Mouse (Mus musculus) heart, adult 2 months (tissue): ENCODE results near the gene Abhd4. TPM values are rescaled to one million over a fixed set of nuclear protein-coding genes. Genes with fewer than 3 reads are reported as not detected.
A peak's percentile ranks its signal among the peaks of the same experiment; 100 is the strongest.

ENCODE experiments used
- DNase-seq, 2 experiments: peaks; one replicate each; pipeline ENCODE4 v3.0.0; 2021
- H3K27ac ChIP-seq: fragments of 200-600 bp; 2 replicates; pipeline ENCODE4 v1.8.1; 2022
- H3K27me3 ChIP-seq: fragments of 200-500 bp; 2 replicates; pipeline ENCODE4 v1.6.1; 2012; ENCODE audit warnings: mild to moderate bottlenecking, low read length, inconsistent platforms, mixed read lengths; ENCODE audit not compliant: control insufficient read depth, insufficient read depth
- H3K36me3 ChIP-seq: fragments of 200-500 bp; 2 replicates; pipeline ENCODE4 v1.6.1; 2012; ENCODE audit warnings: low read length, inconsistent platforms; ENCODE audit not compliant: control insufficient read depth, insufficient read depth
- H3K4me1 ChIP-seq: fragments of 200-500 bp; 2 replicates; pipeline ENCODE4 v1.6.1; 2011; ENCODE audit warnings: low read length; ENCODE audit not compliant: control insufficient read depth, insufficient read depth
- H3K4me3 ChIP-seq: fragments of 200-600 bp; 2 replicates; pipeline ENCODE4 v1.8.1; 2022
- H3K79me2 ChIP-seq: fragments of 200-500 bp; replicated peaks from 2 replicates; pipeline ENCODE4 v1.6.1; 2012; ENCODE audit warnings: mild to moderate bottlenecking, inconsistent platforms, low read length, moderate library complexity, mixed read lengths; ENCODE audit not compliant: control insufficient read depth, insufficient read depth
- H3K9ac ChIP-seq: fragments of 200-500 bp; 2 replicates; pipeline ENCODE4 v1.6.1; 2012; ENCODE audit warnings: low read depth, mild to moderate bottlenecking, control low read depth, inconsistent platforms, low read length, mixed read lengths
- CTCF ChIP-seq: fragments of 200-600 bp; IDR thresholded peaks from 2 replicates; pipeline ENCODE4 v1.8.1; 2022; ENCODE audit warnings: antibody characterized with exemption, mild to moderate bottlenecking, moderate library complexity
- EP300 ChIP-seq: fragments of 200-500 bp; IDR thresholded peaks from 2 replicates; pipeline ENCODE4 v1.6.1; 2011; ENCODE audit warnings: low read depth, low read length, control low read depth; ENCODE audit not compliant: insufficient read depth
- POLR2A ChIP-seq: fragments of 200-500 bp; IDR thresholded peaks from 2 replicates; pipeline ENCODE4 v1.6.1; 2011; ENCODE audit warnings: mild to moderate bottlenecking, low read depth, low read length, control low read depth; ENCODE audit not compliant: insufficient read depth
- WGBS: fragments of 180-500 bp; shearing (Covaris S2); methylation state at CpG from one replicate; pipeline ENCODE4 v1.1.7; 2018; 5-methylcytosine and 5-hydroxymethylcytosine counted together
- intact Hi-C: fragments of 180-260 bp; cut with DNase I; formaldehyde crosslinking; loops from one replicate; pipeline ENCODE4 v1.15.1; 2025
- polyA plus RNA-seq: library from polyadenylated mRNA; depleted of rRNA; stranded (reverse); fragments of >200 nt; gene quantifications from 2 replicates; pipeline ENCODE4 v1.2.3, GENCODE M21; 2012
- total RNA-seq, 2 experiments: library from RNA; stranded (reverse); gene quantifications; 2 replicates each; pipeline ENCODE4 v1.2.3; 2021

Gene Abhd4
- total and polyA plus RNA-seq, 3 experiments = 39.2 to 50.2 (median 41.8) TPM

DNA sequence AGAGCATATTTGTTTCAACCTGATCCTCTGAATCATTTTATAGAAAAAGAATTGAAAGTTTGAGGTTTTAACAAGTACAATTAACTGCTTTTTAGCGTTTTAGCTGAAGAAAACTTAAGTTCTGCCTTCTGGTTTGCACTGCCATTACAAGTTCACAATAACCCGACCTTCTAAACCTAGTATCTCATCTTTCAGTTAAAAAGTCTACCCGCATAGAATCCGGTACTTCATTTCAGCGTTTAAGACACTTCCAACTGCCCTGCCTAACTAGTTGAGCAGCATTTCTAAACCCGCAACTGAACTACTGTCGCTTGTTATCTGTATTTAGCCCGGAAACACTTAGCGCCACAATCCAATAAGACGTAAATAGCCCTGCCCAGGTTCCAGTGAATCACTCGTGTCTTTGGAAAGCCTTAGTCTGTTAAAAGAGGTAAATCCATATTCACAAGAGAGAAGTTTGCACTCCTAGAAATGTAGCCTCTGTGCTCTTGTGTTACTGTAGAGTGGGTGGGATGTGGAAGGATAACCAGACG lies 748 bp downstream of the Abhd4 start:
- Histone ChIP-seq H3K27ac (peak overlapping the region; percentile 87), H3K4me3 (peak overlapping the region; percentile 90), H3K9ac (no peak overlapping the region)

DNA sequence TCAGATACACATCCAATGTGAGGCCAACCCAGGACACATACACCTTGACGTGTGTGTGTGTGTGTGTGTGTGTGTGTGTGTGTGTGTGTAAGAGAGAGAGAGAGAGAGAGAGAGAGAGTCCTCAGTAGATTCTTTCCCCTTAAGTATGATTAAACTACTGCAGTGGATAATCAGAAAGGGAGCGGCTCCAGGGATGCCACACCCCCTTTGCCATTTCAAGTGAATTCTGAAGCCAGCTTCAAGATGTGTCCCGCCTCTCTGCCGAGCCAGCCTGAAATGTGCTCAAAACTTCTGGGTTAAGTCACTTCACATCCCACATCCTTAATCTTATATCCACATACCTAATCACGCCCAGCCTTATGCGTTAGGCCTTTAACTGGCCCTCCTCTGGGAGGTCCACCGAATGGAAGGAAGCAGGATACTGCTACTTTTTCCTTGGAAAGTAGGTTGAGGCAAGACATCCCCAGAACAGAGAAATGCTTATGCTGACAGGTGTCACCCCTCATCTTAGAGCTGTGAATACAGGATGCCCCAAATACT lies 4.2 kb downstream of the Abhd4 start:
- Histone ChIP-seq H3K79me2 (no peaks in the 10 kb centered on the region; the same call in none of the 2 replicates), H3K9ac (no peak overlapping the region), H3K4me3 (no peak overlapping the region), H3K4me1 (peaks cover 6% of the 10 kb centered on the region), H3K27ac (no peak overlapping the region), H3K27me3 (no peaks in the 10 kb centered on the region), H3K36me3 (no peaks in the 10 kb centered on the region; the same call in 1 of the 2 replicates)
- TF ChIP-seq CTCF (no peak), POLR2A (no peak), EP300 (no peak)
- WGBS = 64% methylated on average over 7 of the region's 7 CpGs
- intact Hi-C loops = loop anchor here (2.0 to 10.0 kb wide), 3 partner anchors 169 to 427 kb away; partner anchors contain the start of genes 1700123O20Rik, Acin1, Mrpl52 and Prmt5
- no peak for DNase-seq

More for the DNA sequence above, 748 bp downstream of the Abhd4 start:
- DNase-seq = no peak
- Histone ChIP-seq H3K79me2 (peaks cover 3% of the 10 kb centered on the region; the same call in 1 of the 2 replicates), H3K27me3 (no peaks in the 10 kb centered on the region), H3K4me1 (peaks cover 3% of the 10 kb centered on the region), H3K36me3 (0 out of 2 replicates have a peak, but pooled peaks cover 2% of the 10 kb centered on the region)
- TF ChIP-seq POLR2A (0 out of 2 replicates have a peak, but pooled peaks have one; percentile 14), CTCF (no peak)
- intact Hi-C loops = loop anchor here (5.0 to 10.0 kb wide), 2 partner anchors 173 to 430 kb away; partner anchors contain the start of genes 1700123O20Rik, Acin1 and Mrpl52
- 47% methylated on average over 12 of the region's 12 CpGs for WGBS

DNA sequence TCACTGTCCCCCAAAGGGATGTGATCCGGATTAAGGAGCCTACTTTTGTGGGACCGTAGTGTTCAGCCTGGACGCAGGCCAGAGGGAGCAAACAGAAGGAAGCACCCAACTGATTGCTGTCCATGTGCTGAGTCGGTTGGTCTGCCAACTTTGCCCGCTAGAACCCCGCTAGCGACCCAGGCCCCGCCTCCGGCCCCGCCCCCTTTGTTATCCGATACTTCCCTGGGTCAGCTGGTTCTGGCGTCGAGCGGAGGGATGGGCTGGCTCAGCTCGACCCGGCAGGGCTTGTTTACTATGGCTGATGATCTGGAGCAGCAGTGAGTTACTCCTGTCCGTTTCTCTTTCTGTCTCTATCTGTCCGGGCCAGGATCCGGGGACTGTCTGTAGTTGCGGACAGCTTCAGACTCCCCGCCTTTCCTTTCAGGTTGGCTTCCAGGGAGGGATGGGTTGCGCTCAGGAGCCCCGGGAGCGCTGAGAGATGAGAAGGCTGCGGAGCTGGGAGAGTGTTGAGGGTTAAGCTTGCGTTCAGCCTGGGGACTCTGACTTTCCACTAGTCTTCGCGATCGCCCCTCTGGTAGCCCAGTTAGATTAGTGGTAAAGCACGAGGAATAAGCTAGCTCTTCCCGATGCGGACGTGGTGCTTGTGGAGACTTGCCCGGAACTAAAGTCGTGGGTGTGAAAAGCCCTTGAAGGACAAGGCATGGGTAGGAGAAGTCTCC lies 5.2 kb downstream of the Abhd4 start:
- peak; percentile 93 for TF ChIP-seq POLR2A
- no peak; the same call in 1 of the 2 replicates for TF ChIP-seq EP300
- TF ChIP-seq CTCF = no peak
- peak; percentile 95 to 97 for DNase-seq
- H3K4me1 ChIP-seq = peaks cover 6% of the 10 kb centered on the region
- no peaks in the 10 kb centered on the region for H3K27me3 ChIP-seq
- WGBS = under 1% methylated on average over 35 of the region's 35 CpGs
- no peaks in the 10 kb centered on the region; the same call in none of the 2 replicates for H3K79me2 ChIP-seq
- intact Hi-C loops = loop anchor here (2.0 to 10.0 kb wide), 3 partner anchors 168 to 426 kb away; partner anchors contain the start of genes 1700123O20Rik, Acin1, Mrpl52 and Prmt5
- peak overlapping the region; percentile 94 for H3K27ac ChIP-seq
- peak overlapping the region; percentile 82 for H3K9ac ChIP-seq
- H3K4me3 ChIP-seq = peak overlapping the region; percentile 90
- H3K36me3 ChIP-seq = no peaks in the 10 kb centered on the region; the same call in 1 of the 2 replicates

DNA sequence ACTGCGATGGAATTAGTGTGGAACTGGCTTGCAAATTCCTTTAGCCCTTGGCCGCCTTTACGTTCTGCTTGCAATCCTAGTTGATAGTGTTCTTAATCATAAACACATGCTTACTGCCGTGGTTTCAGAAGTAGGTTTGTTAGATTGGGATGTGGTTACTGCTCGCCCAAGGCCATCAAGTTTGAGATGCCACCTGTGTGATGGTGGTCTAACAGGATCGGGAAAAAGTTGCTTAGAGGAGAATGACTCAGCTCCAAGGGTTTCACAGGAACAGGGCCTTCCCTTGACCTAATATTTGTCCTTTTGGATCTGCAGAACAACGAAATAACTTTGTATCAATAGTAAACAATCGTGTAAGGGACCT lies 5.7 kb downstream of the Abhd4 start:
- TF ChIP-seq POLR2A (no peak), EP300 (no peak), CTCF (no peak)
- Histone ChIP-seq H3K36me3 (no peaks in the 10 kb centered on the region; the same call in 1 of the 2 replicates), H3K9ac (peak overlapping the region; percentile 82), H3K79me2 (no peaks in the 10 kb centered on the region; the same call in none of the 2 replicates), H3K27me3 (no peaks in the 10 kb centered on the region), H3K4me1 (peaks cover 6% of the 10 kb centered on the region), H3K4me3 (peak overlapping the region; percentile 90), H3K27ac (peak overlapping the region; percentile 94)
- no peak for DNase-seq
- 15% methylated on average over 8 of the region's 8 CpGs for WGBS
- intact Hi-C loops = loop anchor here (2.0 to 10.0 kb wide), 3 partner anchors 168 to 425 kb away; partner anchors contain the start of genes 1700123O20Rik, Acin1, Mrpl52 and Prmt5

DNA sequence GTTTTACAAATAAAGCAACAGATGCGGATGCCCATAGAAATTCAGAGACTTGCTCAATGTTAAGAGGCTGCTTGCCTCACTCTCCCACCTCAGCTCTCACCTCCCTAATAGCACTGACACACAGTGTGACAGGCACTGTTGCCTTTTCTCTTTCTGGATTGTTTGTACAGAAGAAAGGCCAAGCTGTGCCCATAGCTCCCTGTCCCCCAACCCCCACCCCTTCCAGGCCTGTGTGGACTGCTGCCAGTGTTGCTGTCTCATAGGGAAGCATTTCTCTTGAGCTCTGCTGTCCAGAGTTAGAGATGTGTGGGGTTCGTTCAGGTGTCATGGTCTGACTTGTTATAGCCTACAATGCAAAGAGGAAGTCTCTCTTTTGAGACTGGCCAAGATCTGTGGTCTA lies 6.2 kb downstream of the Abhd4 start:
- peak overlapping the region; percentile 94; the same call in 1 of the 2 replicates for H3K27ac ChIP-seq

More for the DNA sequence above, 6.2 kb downstream of the Abhd4 start:
- H3K9ac ChIP-seq = peak overlapping the region; percentile 26; the same call in 1 of the 2 replicates
- peak overlapping the region; percentile 90 for H3K4me3 ChIP-seq
- intact Hi-C loops = no loop called here
- DNase-seq = no peak
- H3K36me3 ChIP-seq = no peaks in the 10 kb centered on the region; the same call in 1 of the 2 replicates
- H3K27me3 ChIP-seq = no peaks in the 10 kb centered on the region
- TF ChIP-seq EP300 (no peak), CTCF (no peak), POLR2A (no peak)
- H3K79me2 ChIP-seq = no peaks in the 10 kb centered on the region; the same call in none of the 2 replicates
- WGBS = 60% methylated on average over 2 of the region's 2 CpGs
- H3K4me1 ChIP-seq = peaks cover 6% of the 10 kb centered on the region
